Mouse (Mus musculus) c-Kit-negative CD71-positive TER-119-positive erythroid progenitor cells, embryonic 14.5 days (primary cell): ENCODE results near the gene Zfp365.

Source experiments
- DNase-seq: peaks from one replicate; pipeline ENCODE4 v3.0.0-alpha.2; 2013; ENCODE audit warnings: low read depth, low spot score

Zfp365 gene

DNA sequence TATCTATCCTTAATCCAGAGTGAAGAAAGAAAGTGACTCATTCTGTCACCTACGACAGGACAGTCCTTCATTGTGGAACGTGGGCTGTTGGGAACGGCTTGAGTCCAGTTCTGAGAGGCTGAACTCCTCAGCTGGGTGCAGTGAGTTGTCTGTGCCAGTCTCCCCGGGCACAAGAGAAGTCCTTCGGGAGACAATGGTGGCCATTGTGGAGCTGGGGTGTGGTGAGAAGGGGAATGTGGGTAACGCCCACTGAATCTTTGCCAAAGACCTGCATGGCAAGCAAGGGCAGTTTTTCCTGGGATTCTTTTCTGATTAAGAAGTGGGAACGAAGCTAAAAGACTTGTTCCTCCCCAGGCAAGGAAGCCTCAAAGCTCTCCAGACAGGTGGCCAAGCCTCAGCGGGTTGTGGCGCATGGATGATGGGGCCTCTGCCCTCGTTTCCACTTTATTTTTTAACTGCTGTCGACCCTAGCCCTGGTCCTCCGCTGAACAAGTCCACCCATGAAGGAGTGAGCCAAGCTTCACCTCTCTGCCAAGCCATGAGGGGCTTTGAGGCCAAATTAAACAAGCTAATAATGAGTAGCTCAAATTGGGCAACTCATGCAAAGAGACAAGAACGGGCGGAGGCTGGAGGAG lies 66.3 kb downstream of the Zfp365 start:
- DNase-seq, result no peak

DNA sequence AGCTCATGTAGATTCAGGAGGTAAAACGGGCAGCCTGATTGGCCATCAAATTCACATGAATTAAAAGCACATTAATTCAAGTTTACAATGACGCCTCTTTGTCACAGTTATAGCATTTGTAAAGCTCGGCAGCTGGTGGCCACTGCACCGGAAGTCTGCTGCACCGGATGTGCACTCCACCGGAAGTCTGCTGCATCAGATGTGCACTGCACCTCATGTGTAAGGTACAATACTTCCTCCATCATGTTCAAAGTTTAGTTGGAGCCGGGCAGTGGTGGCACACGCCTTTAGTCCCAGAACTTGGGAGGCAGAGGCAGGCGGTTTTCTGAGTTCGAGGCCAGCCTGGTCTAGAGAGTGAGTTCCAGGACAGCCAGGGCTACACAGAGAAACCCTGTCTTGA lies 70.9 kb downstream of the Zfp365 start:
- DNase-seq, result no peak

DNA sequence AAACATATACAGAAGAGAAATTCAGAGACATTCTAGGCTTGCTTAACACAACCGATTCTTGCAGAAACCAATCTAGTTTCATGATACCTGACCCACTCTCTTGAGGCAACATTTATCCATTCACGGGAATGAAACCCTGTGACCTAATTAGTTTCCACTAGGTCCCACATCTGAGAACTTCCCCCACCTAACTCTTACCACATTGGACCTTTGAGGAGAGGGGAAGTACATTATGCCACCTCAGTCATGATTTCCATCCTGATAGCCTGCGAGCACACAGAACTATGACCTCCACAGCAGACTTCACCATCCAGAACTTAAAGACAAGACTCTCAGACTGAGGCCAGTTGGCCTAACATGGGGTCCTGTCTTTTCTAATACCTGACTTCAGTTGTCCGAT lies 71.7 kb downstream of the Zfp365 start:
- DNase-seq, result no peak

DNA sequence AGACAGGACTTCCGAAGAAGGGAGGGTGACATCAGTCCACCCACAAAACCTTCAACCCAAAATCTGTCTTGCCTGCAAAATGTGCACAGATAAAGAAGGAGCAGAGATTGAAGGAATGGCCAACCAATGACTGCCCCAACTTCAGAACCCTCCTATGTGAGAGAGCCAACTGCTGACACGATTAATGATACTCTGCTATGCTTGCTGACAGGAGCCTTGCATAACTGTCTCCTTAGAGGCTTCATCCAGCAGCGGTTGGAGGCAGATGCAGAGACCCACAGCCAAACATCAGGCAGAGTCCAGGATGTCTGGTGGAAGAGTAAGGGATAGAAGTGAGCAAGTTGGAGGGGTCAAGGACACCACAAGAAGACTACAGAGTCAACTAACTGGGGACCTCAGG lies 73.3 kb downstream of the Zfp365 start:
- no peak for DNase-seq

DNA sequence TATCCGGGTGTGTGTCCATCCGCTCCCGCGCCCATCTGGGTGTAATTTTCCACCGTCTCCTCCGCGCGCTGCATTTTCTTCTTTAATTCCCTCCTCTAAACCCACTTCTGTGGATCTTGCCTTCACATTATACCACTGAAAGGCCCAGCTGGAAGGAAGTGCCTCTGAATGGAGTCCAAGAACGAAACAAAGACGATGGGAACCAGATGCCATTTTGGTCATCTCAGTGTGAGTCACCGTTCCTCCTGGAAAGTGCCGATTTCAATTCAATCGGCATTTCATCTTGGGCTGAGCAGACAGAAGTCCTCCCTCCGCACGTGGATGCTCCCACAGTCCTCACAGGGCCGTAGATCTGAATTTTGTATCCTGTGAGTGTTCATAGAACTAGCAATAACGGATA lies 76.0 kb downstream of the Zfp365 start:
- DNase-seq, result no peak
